Mouse (Mus musculus): ENCODE results near the gene Gnaz.

DNA sequence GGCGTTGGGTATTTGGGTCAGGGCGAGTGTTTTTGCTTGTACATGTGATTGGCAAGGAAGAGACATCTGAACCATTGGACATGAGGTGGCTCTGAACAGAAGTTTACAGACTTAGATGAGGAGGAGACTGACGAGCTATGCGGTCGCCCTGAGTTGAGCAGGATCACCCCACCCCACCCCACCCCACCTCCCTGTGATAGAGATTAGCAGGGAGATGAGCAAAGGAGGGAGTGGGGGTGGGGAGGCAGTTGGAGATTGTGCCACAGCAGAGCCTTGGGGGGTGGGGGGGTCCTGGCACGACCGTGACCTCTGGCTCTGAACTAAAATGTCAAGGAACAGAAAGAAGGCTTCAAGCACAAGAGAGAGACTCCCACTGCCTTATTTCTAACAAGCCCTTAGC is 9.5 kb downstream of the Gnaz start:
- TF ChIP-seq CTCF (IDR thresholded peaks at IDR 0.05; ENCODE audit: control insufficient read depth, insufficient read depth, low read length), result no peak
- TF ChIP-seq POLR2A (IDR thresholded peaks at IDR 0.05; ENCODE audit: borderline replicate concordance, control insufficient read depth, low read depth, low read length), result no peak

Data from bone marrow, adult 2 months (tissue).